Mouse (Mus musculus) G1E (cell line): ENCODE data around the gene Odr4.

Experiments used
- CTCF ChIP-seq: IDR thresholded peaks from 2 replicates; pipeline ENCODE4 v1.5.1; 2012; ENCODE audit warnings: low read depth, low read length, inconsistent platforms, mixed read lengths
- GATA1 ChIP-seq: IDR thresholded peaks from 2 replicates; pipeline ENCODE4 v1.6.1; 2012; ENCODE audit warnings: borderline replicate concordance, low read length, inconsistent platforms, mixed read lengths
- GATA2 ChIP-seq: IDR thresholded peaks from 2 replicates; pipeline ENCODE4 v1.6.1; 2012; ENCODE audit warnings: low read depth, low read length, inconsistent platforms, borderline replicate concordance
- POLR2AphosphoS5 ChIP-seq: IDR thresholded peaks from 2 replicates; pipeline ENCODE4 v1.6.1; 2012; ENCODE audit warnings: low read depth, low read length, inconsistent platforms; ENCODE audit not compliant: insufficient replicate concordance
- TAL1 ChIP-seq: conservative IDR thresholded peaks from 2 replicates; pipeline ENCODE4 v1.6.1; 2012; ENCODE audit warnings: low read depth, low read length, inconsistent platforms, mixed read lengths

GRCm38 (mm10) chr1:150360864-150361263, 32.0 kb downstream of the Odr4 start:
- TF ChIP-seq GATA1 = no peak
- no peak for TF ChIP-seq TAL1
- TF ChIP-seq CTCF = no peak
- TF ChIP-seq POLR2AphosphoS5 = no peak
- no peak for TF ChIP-seq GATA2
